Mouse (Mus musculus): Measurements from ENCODE around the gene Adtrp. TPM values are rescaled to one million over a fixed set of nuclear protein-coding genes. Genes with fewer than 3 reads are reported as not detected.

Gene Adtrp
- polyA plus RNA-seq, 1 experiment from 2014 or later: 110 TPM

DNA sequence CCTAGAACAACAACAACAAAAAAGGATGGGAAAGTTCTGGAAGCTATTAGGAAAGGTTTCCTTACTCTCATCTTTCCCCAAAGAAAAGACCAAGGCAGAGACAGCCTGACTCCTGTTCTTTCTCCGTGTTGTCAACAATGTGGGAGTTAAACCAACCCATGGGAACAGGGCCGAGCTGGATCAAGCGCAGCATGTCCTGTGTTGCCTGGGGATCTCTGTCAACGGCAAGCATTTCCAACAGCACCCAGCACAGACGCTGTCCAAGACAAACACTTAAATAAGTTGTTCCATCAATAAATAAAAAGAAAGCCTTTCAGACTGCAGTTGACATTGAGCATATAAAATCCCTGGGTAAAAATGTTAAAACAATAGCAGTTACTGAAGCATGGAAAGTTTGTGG lies 17.6 kb upstream of the Adtrp start:
- Histone ChIP-seq H3K9me3 (ENCODE audit: control insufficient read depth) (no peaks in the 10 kb centered on the region), H3K4me2 (replicated peaks; ENCODE audit: low read depth) (no peak overlapping the region), H3K36me3 (ENCODE audit: control insufficient read depth, insufficient read depth) (no peaks in the 10 kb centered on the region), H3K4me1 (replicated peaks; ENCODE audit: control insufficient read depth, insufficient read depth, low read length) (no peaks in the 10 kb centered on the region), H3K9ac (ENCODE audit: low read depth, low read length) (no peak overlapping the region), H3K27me3 (replicated peaks; ENCODE audit: control insufficient read depth, insufficient read depth, low read length) (no peaks in the 10 kb centered on the region), H3K27ac (ENCODE audit: low read depth, low read length) (no peak overlapping the region), H3K4me3 (ENCODE audit: low read depth, low read length) (no peak overlapping the region)
- 64% methylated on average over 5 of the region's 5 CpGs for WGBS
- TF ChIP-seq CTCF (IDR thresholded peaks at IDR 0.05; ENCODE audit: low read depth): no peak
- no peak for ATAC-seq

DNA sequence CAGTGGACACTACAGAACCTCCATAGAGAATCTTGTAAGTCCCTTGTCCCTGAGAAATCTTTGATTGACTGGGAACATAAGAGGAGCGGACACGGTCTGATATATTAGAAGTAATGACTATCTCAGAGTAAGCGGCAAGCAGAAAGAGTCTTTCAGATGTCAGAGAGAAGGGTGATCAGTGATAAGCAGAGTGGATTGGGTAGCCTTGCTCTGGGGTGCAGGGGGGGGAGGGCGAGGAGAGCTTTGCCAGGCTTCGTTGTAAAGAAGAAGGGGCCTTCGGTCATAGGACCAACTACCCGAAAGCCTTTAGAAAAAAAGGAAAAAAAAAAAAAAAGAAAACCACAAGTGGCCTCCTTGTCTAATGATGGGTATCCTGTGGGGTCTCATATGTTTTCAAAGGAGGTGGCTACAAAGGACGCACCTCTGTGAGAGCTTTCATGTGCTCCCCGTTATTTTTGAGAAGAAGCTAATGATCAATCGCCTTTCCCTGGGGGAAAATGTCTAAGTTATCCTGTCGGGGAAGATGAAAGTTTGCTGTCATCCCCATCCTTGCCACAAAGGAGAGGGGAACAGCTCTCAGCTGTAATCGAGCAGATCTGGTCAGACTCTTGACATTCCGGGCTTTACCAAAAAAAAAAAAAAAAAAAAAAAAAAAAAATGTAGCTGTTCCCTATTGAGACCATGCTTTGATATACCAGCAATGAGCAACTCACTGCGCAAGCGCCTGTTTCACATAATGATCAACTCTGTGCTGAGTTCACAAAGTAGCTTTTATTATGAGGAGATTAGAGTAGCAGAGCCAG lies 13.3 kb upstream of the Adtrp start:
- H3K27me3 ChIP-seq (replicated peaks; ENCODE audit: control insufficient read depth, insufficient read depth, low read length): no peaks in the 10 kb centered on the region
- H3K4me2 ChIP-seq (replicated peaks; ENCODE audit: low read depth): no peak overlapping the region
- H3K27ac ChIP-seq (ENCODE audit: low read depth, low read length): no peak overlapping the region
- WGBS: 93% methylated on average over 15 of the region's 15 CpGs
- no peaks in the 10 kb centered on the region for H3K4me1 ChIP-seq (replicated peaks; ENCODE audit: control insufficient read depth, insufficient read depth, low read length)
- no peak for ATAC-seq
- H3K9me3 ChIP-seq (ENCODE audit: control insufficient read depth): no peaks in the 10 kb centered on the region
- TF ChIP-seq CTCF (IDR thresholded peaks at IDR 0.05; ENCODE audit: low read depth): no peak
- no peaks in the 10 kb centered on the region for H3K36me3 ChIP-seq (ENCODE audit: control insufficient read depth, insufficient read depth)
- H3K9ac ChIP-seq (ENCODE audit: low read depth, low read length): no peak overlapping the region
- H3K4me3 ChIP-seq (ENCODE audit: low read depth, low read length): no peak overlapping the region

DNA sequence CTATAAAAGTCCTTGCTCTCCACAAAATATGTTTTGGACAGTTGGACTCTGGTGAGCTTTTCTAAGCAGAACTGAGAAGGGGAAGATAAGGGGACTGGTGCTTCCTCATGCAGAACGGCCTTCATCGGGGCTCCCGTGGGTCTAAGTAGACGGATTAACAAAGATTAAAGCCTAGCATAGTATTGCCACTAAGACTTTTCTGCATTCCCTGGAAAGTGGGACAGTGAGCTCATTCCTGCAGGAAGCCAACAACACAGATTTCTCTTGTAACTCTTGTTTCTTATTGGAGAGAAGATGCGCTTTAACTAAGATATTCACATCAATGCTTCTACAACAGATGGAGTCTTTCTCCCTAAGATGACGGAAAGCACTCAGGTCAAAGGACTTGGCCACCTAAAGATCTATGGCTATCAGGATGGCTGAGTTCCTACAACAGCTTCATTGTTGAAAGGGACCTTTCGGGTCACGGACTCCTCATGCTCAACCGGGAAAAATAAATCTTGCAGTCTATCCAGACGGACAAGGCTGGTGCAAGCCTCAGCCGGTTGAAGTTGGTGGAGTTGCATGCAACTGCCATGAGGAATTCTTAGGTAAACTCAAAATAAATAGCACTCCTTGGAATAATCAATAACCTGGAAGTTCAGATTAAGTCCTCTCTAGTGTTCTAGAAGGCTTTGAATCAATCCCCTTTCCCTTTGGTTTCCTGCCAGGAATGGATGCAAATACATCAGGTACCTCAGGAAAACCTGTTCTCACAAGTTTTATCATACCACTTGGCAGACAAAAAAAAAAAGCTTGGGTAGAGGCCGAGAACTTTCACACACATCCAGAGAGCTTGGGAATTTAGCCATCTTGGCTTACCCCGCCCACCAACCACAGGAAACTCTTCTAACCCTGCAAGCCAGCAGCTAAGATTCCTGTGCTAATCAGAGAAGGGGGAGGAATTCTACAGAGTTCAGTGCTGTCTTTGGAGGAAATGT lies 8.0 kb upstream of the Adtrp start:
- Histone ChIP-seq H3K27me3 (replicated peaks; ENCODE audit: control insufficient read depth, insufficient read depth, low read length) (no peaks in the 10 kb centered on the region), H3K9me3 (ENCODE audit: control insufficient read depth) (no peaks in the 10 kb centered on the region), H3K4me1 (replicated peaks; ENCODE audit: control insufficient read depth, insufficient read depth, low read length) (no peaks in the 10 kb centered on the region), H3K27ac (ENCODE audit: low read depth, low read length) (no peak overlapping the region), H3K36me3 (ENCODE audit: control insufficient read depth, insufficient read depth) (no peaks in the 10 kb centered on the region), H3K4me3 (ENCODE audit: low read depth, low read length) (no peak overlapping the region), H3K9ac (ENCODE audit: low read depth, low read length) (no peak overlapping the region), H3K4me2 (replicated peaks; ENCODE audit: low read depth) (no peak overlapping the region)
- WGBS: 84% methylated on average over 13 of the region's 13 CpGs
- no peak for ATAC-seq
- no peak for TF ChIP-seq CTCF (IDR thresholded peaks at IDR 0.05; ENCODE audit: low read depth)

DNA sequence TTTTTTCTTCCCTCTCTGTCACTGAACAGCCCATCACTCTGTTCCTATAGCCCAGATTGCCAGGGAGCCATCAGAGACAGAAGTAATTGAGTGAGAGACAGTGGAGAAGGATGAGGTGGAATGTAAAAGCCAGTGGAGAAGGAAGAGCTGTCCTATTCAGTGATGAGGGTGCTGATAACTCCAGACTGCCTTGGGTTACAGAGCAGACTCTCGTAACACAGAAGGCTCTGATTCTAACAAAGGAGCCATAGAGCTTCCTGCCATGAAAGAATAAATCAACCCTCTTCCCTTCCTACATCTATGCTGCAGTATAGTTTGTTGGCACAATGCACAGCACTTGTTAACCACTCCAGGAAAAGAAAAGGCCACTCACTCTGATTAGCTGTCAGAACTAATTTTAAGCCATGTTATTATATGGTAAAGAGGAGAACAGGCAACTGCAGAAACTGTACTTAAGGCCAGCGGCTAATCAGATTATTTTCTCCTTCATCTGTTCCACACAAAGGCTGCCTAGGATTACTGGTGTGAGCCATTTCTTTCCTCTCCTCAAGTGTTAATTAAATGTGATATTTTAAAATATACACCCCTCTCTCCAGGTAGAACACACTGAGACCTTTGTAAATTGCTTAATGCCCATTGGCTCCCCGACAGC lies 3.4 kb upstream of the Adtrp start:
- H3K4me3 ChIP-seq (ENCODE audit: low read depth, low read length): no peak overlapping the region
- 81% methylated on average over 3 of the region's 3 CpGs for WGBS
- H3K36me3 ChIP-seq (ENCODE audit: control insufficient read depth, insufficient read depth): no peaks in the 10 kb centered on the region
- no peaks in the 10 kb centered on the region for H3K27me3 ChIP-seq (replicated peaks; ENCODE audit: control insufficient read depth, insufficient read depth, low read length)
- H3K4me2 ChIP-seq (replicated peaks; ENCODE audit: low read depth): no peak overlapping the region
- H3K9me3 ChIP-seq (ENCODE audit: control insufficient read depth): no peaks in the 10 kb centered on the region
- no peak overlapping the region for H3K27ac ChIP-seq (ENCODE audit: low read depth, low read length)
- no peak for ATAC-seq
- no peak overlapping the region for H3K9ac ChIP-seq (ENCODE audit: low read depth, low read length)
- H3K4me1 ChIP-seq (replicated peaks; ENCODE audit: control insufficient read depth, insufficient read depth, low read length): no peaks in the 10 kb centered on the region
- no peak for TF ChIP-seq CTCF (IDR thresholded peaks at IDR 0.05; ENCODE audit: low read depth)

DNA sequence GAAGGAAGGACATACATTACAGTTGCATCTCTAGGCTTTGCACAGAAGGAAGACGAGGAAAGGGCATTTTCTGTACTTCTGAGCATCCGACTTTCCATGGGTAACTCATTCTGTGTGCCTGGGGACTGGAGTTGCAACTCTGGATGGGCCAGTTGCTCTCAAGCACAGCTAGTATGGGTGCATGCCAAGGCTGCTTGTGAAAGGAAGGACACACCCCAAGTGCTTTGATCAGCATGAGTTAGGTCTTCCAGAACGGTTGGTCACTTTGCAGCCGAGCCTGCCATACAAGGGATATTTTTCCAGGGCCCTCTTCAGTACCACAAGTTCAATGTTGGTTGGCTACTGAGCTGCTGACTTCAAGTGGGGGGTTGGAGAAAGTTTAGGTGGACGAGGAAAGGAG lies 968 bp downstream of the Adtrp start:
- H3K27me3 ChIP-seq (replicated peaks; ENCODE audit: control insufficient read depth, insufficient read depth, low read length): no peaks in the 10 kb centered on the region
- H3K27ac ChIP-seq (ENCODE audit: low read depth, low read length): no peak overlapping the region
- TF ChIP-seq CTCF (IDR thresholded peaks at IDR 0.05; ENCODE audit: low read depth): no peak
- no peaks in the 10 kb centered on the region for H3K36me3 ChIP-seq (ENCODE audit: control insufficient read depth, insufficient read depth)
- no peak for ATAC-seq
- WGBS: 72% methylated on average over 5 of the region's 5 CpGs
- no peaks in the 10 kb centered on the region for H3K9me3 ChIP-seq (ENCODE audit: control insufficient read depth)
- no peak overlapping the region for H3K4me3 ChIP-seq (ENCODE audit: low read depth, low read length)
- no peaks in the 10 kb centered on the region; the same call in 1 of the 2 replicates for H3K4me1 ChIP-seq (replicated peaks; ENCODE audit: control insufficient read depth, insufficient read depth, low read length)
- no peak overlapping the region for H3K9ac ChIP-seq (ENCODE audit: low read depth, low read length)
- H3K4me2 ChIP-seq (replicated peaks; ENCODE audit: low read depth): no peak overlapping the region

DNA sequence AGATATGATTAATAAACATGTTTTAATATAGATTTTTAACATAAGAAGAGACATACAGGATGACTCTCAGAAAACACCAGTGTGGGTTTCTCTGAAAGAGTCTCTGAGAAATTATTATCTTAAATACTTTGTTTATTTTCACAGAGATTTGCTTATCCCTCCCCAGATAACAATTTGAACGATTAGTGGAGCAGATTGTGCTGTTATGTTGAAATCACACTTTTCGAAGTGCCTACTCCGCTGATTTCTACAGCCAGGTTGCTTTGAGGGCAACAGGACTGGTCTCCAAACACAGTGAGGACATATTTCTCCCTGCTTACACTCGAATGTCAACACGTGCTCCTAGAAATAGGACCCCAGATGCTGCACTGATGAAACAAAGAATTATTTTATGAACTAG lies 2.5 kb downstream of the Adtrp start:
- Histone ChIP-seq H3K9ac (ENCODE audit: low read depth, low read length) (no peak overlapping the region), H3K27me3 (replicated peaks; ENCODE audit: control insufficient read depth, insufficient read depth, low read length) (no peaks in the 10 kb centered on the region), H3K27ac (ENCODE audit: low read depth, low read length) (no peak overlapping the region), H3K36me3 (ENCODE audit: control insufficient read depth, insufficient read depth) (no peaks in the 10 kb centered on the region), H3K4me2 (replicated peaks; ENCODE audit: low read depth) (no peak overlapping the region), H3K9me3 (ENCODE audit: control insufficient read depth) (no peaks in the 10 kb centered on the region), H3K4me1 (replicated peaks; ENCODE audit: control insufficient read depth, insufficient read depth, low read length) (no peaks in the 10 kb centered on the region; the same call in 1 of the 2 replicates), H3K4me3 (ENCODE audit: low read depth, low read length) (no peak overlapping the region)
- no peak for TF ChIP-seq CTCF (IDR thresholded peaks at IDR 0.05; ENCODE audit: low read depth)
- ATAC-seq: no peak
- WGBS: 46% methylated on average over 5 of the region's 5 CpGs

All from intestine, postnatal 0 days (tissue).